Mouse (Mus musculus): ENCODE measurements at regions not wholly inside any gene's neighbourhood (a gene's known extent, or its start where the extent isn't known, plus 50 kb on each side); places are given as distances from the start of the nearest gene placed in this dataset.

DNA sequence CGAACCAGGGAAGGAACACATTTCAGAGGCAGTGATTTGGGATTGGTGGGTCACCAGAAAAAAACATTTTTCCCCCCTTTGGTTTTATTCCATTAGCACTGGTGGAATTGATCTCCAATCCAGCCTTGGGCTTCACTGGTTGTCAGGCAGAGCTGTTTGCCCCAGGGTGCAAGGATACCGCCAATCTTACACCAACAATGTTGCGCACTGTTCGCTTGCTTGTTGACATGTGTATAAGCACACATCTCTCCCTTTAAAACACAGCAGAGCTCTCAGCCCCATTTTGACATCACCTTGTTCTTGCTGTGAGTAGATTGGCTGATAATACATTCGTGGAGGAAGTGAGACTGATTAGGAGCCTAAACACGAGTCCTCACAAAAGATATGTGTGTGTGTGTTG, 333.1 kb upstream of the Atp5g3 start:
- no peak for TF ChIP-seq CTCF (IDR thresholded peaks at IDR 0.05; ENCODE audit: control insufficient read depth, insufficient read depth, low read length)
- no peak for TF ChIP-seq POLR2A (IDR thresholded peaks at IDR 0.05; ENCODE audit: borderline replicate concordance, control insufficient read depth, low read depth, low read length)

All from bone marrow, adult 2 months (tissue).